Mouse (Mus musculus): ENCODE measurements at regions not wholly inside any gene's neighbourhood (a gene's known extent, or its start where the extent isn't known, plus 50 kb on each side); places are given as distances from the start of the nearest gene placed in this dataset.
A peak's percentile ranks its signal among the peaks of the same experiment; 100 is the strongest.

GRCm38 (mm10) chr15:60476755-60477310, 376.7 kb downstream of the Fam84b start:
- DNase-seq (ENCODE audit: low read depth) = peak; percentile 60
- TF ChIP-seq CTCF (IDR thresholded peaks at IDR 0.05; ENCODE audit: borderline replicate concordance, extremely low read depth, insufficient read depth, insufficient read length) (no peak), POLR2A (IDR thresholded peaks at IDR 0.05; ENCODE audit: borderline replicate concordance, extremely low read depth, insufficient read depth, insufficient read length, poor library complexity, severe bottlenecking) (no peak)

DNA sequence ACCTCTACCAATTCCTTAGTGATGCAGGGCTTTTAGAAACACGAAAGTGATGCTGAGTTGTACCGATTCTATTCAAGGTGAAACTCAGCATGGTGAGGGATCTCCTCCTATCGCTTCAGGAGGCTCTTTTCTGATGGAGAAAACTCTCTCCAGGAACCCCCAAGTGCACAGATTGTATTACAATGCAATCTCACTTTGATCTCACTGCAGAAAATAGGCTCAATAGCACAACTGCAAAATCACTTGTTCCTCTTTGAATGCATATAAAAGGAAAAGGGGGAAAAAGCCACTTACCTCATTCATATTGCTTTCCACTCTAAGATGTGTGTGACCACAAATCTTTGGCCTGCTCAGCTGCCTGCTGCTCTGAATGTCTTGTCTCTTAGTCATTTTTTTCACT, 378.5 kb downstream of the Fam84b start:
- peak; percentile 16 for DNase-seq (ENCODE audit: low read depth)
- TF ChIP-seq POLR2A (IDR thresholded peaks at IDR 0.05; ENCODE audit: borderline replicate concordance, extremely low read depth, insufficient read depth, insufficient read length, poor library complexity, severe bottlenecking) (no peak), CTCF (IDR thresholded peaks at IDR 0.05; ENCODE audit: borderline replicate concordance, extremely low read depth, insufficient read depth, insufficient read length) (no peak)

DNA sequence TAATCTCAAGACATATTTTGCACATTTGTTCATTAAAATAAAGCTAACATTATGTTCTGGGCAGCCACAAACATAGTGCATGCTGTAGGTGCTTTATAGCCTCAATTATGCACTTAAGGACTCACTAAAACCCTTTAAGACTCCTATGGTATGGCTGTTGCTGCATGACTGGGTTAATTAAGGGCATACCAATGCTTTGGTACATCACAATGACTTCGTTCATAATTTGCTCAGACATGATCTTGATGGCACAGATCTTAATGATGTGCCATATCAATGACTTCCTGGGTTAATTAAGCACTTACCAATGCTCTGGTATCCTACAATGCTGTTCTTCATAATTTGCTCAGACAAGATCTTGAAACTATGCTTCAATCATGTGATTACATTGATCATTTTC, 415.5 kb upstream of the 4933412E24Rik start:
- DNase-seq (ENCODE audit: low read depth) = no peak
- TF ChIP-seq CTCF (IDR thresholded peaks at IDR 0.05; ENCODE audit: borderline replicate concordance, extremely low read depth, insufficient read depth, insufficient read length) = no peak
- no peak for TF ChIP-seq POLR2A (IDR thresholded peaks at IDR 0.05; ENCODE audit: borderline replicate concordance, extremely low read depth, insufficient read depth, insufficient read length, poor library complexity, severe bottlenecking)

- peak; percentile 78 for DNase-seq (ENCODE audit: low read depth)
- TF ChIP-seq CTCF (IDR thresholded peaks at IDR 0.05; ENCODE audit: borderline replicate concordance, extremely low read depth, insufficient read depth, insufficient read length) = no peak
- no peak for TF ChIP-seq POLR2A (IDR thresholded peaks at IDR 0.05; ENCODE audit: borderline replicate concordance, extremely low read depth, insufficient read depth, insufficient read length, poor library complexity, severe bottlenecking)
These were observed 402.7 kb upstream of the 4933412E24Rik start for GRCm38 (mm10) chr15:60419081-60419480.

DNA sequence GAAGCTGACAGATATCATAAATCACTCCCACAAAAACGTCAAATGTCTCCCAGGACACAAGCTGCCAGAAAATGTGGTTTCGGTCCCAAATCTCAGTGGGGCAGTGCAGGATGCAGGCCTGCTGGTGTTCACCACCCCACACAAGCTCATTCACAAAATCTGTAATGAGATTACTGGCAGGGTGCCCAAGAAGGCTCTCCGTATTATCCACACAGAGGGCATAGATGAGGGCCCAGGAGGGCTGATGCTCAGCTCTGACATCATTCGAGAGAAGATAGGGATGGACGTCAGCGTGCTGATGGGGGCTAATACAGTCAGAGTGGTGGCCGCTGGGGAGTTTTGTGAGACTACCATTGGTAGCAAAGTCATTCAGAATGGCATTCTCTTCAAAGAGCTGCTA, 375.9 kb upstream of the 4933412E24Rik start:
- peak; percentile 26 for DNase-seq (ENCODE audit: low read depth)
- TF ChIP-seq CTCF (IDR thresholded peaks at IDR 0.05; ENCODE audit: borderline replicate concordance, extremely low read depth, insufficient read depth, insufficient read length) (no peak), POLR2A (IDR thresholded peaks at IDR 0.05; ENCODE audit: borderline replicate concordance, extremely low read depth, insufficient read depth, insufficient read length, poor library complexity, severe bottlenecking) (no peak)

DNA sequence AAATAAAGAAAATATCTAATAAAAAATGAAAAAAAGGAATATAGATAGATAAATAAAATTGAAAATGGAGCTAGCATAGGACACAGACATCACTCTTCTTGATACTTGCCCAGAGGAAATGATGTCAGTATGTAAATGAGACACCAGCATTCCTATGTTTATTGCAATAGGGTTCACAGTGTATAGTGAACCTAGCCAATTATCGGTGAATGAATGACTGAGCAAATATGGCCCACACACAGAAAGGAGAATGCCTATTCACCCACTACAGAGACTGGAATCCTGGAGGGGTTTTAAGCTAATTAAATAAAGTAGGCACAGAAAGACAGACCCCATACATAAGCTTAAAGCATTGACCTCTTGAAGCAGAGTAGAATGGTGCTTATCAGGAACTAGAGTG, 373.9 kb upstream of the 4933412E24Rik start:
- DNase-seq (ENCODE audit: low read depth) = peak; percentile 59
- TF ChIP-seq CTCF (IDR thresholded peaks at IDR 0.05; ENCODE audit: borderline replicate concordance, extremely low read depth, insufficient read depth, insufficient read length) = no peak
- TF ChIP-seq POLR2A (IDR thresholded peaks at IDR 0.05; ENCODE audit: borderline replicate concordance, extremely low read depth, insufficient read depth, insufficient read length, poor library complexity, severe bottlenecking) = no peak

GRCm38 (mm10) chr15:60387962-60388361, 371.5 kb upstream of the 4933412E24Rik start:
- peak; percentile 74 for DNase-seq (ENCODE audit: low read depth)
- TF ChIP-seq CTCF (IDR thresholded peaks at IDR 0.05; ENCODE audit: borderline replicate concordance, extremely low read depth, insufficient read depth, insufficient read length) (no peak), POLR2A (IDR thresholded peaks at IDR 0.05; ENCODE audit: borderline replicate concordance, extremely low read depth, insufficient read depth, insufficient read length, poor library complexity, severe bottlenecking) (no peak)

All from brain, embryonic 14.5 days (tissue).